Mouse (Mus musculus): ENCODE measurements at regions not wholly inside any gene's neighbourhood (a gene's known extent, or its start where the extent isn't known, plus 50 kb on each side); places are given as distances from the start of the nearest gene placed in this dataset.

DNA sequence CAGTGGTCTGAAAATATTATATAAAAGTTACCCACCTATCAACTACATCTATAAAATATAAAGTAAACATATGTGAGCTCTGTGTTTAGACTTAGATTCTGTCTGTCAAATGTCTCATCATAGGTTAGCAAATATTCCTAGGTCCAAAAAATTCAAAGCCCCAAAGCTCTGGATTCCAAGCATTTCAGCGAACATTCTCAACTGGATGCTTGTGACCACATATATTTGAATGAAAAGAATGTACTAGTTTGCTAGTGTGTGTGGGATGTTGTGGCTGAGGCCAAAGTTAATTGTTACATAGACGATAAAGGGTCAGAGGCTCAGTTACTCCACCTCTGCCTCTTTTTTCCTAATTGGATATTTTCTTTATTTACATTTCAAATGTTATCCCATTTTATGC, 128.3 kb upstream of the Eya4 start:
- no peak for DNase-seq

- DNase-seq, result no peak
Measured at GRCm38 (mm10) chr10:23477104-23477503, 126.5 kb upstream of the Eya4 start.

DNA sequence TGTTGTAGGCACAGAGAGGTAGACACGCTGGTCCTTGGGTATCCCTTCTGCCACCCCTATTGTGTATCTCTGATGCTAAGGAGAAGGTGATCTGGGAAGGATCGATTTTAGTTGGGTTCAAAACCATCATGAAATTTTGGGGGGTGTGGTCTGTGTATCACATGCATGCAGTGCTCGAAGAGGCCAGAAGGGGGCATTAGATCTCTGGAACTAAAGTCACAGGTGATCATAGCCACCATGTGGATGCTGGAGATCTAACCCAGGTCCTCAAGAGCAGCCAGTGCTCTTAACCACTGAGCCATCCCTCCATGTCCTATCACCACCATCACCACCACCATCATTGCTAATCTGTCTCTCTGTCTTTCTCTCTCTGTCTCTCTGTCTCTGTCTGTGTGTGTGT, 100.4 kb upstream of the Eya4 start:
- DNase-seq, result peak; percentile 9

- DNase-seq, result no peak
Measured at GRCm38 (mm10) chr10:23450647-23450979, 100.0 kb upstream of the Eya4 start.

DNA sequence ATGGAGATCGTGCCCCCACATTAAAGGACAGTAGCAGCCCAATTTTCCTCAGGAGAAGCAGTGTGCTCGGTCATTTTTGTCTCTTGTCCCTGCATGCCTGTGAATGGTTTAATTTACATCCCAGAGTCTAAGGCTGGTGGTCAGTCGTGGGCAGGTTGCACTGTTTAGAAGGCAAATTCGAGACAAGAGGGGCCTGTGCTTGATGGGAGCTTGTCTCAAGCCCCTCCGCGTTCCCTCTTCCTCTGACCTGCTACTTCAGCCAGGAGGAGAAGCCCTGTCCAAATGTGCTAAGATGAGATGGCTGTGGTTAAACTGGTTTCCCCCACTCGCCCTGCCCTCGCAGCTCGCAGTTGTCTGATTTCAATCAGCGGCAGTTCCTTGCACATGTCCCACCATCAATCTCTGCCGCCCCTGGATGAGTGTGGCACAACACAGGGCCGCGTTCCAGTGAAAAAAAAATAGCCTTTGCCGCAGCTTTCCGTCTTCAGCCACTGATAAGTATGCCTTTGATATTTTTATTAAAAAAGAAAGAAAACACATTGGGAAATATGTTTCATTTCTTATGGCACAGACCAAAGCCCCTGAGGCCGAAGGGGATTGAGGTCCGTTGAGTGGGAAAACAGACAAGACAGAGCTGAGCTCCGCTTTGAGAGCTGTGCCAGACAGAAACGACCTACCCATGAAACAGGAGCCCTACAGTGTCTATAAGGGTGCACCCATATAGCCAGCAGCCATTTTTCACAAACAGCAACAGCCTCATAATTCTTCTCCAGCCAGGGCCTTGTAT, 99.5 kb upstream of the Eya4 start:
- DNase-seq, result no peak

- peak; percentile 23 for DNase-seq
Measured at GRCm38 (mm10) chr10:23448976-23449859, 98.6 kb upstream of the Eya4 start.

DNA sequence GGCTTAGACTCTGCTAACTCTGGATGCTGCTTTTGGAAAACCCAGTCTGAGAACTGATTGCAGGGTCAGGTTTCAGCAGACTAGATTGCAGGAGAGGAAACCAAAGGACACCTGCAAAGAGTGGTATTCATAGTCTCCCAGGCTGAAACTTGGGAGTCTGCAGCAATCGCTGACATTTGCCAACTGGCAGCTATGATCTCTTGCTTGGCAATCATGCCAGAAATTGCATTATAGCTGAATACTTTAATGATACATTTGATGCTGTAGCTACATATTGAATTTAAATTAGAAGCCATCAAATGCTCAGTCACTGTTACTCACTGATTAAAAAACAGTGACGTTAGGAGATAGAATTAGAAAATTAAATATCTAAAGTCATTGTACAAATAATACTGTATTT, 79.8 kb upstream of the Eya4 start:
- no peak for DNase-seq

- no peak for DNase-seq
Measured at GRCm38 (mm10) chr10:23413794-23414518, 63.4 kb upstream of the Eya4 start.

DNA sequence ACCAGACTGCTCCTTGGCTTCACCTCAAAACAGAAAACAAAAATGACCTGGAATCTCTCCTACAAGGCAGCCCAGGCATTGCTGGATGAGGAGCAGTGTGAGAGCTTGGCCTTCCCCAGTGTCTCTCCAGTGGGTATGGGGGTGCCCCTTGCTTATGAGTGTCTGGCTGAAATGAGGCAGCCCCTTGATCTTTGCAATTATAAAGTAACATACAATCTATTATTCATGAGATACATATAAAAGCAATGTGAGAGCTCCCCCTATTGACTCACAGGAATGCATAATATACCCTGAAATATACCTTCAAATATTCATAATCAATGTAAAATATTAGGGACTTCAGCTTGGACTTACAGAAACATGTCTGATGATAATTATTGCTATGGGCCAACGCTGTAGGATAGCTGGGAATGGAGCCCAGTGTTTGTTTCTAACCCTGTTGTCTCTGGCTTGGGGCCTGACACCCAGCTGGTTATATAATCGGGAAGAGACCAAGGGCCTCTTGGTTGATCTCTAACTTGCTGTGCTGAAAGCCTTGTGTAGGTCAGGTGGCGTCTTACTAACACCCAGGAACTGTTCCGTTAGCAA, 52.9 kb upstream of the Eya4 start:
- peak; percentile 76 for DNase-seq
